Mouse (Mus musculus) embryonic facial prominence, embryonic 14.5 days (tissue): ENCODE measurements at regions not wholly inside any gene's neighbourhood (a gene's known extent, or its start where the extent isn't known, plus 50 kb on each side); places are given as distances from the start of the nearest gene placed in this dataset.
A peak's percentile ranks its signal among the peaks of the same experiment; 100 is the strongest.

Experiments
- ATAC-seq: fragments of 200-750 bp; cut with Nextera tagmentation; 2 replicates; pipeline ENCODE4 v1.8.0; 2017; ENCODE audit warnings: low read depth, moderate number of reproducible peaks, moderate TSS enrichment
- DNase-seq: peaks from one replicate; pipeline ENCODE4 v3.0.0-alpha.2; 2015; ENCODE audit warnings: low spot score
- H3K27ac ChIP-seq: fragments of 300-500 bp; sonication (generic); replicated peaks from 2 replicates; pipeline ENCODE4 v1.5.1; 2014; ENCODE audit warnings: low read depth, mild to moderate bottlenecking, low read length, moderate library complexity
- H3K27me3 ChIP-seq: fragments of 300-500 bp; sonication (generic); replicated peaks from 2 replicates; pipeline ENCODE4 v1.6.1; 2014; ENCODE audit warnings: low read length; ENCODE audit not compliant: control insufficient read depth, insufficient read depth
- H3K36me3 ChIP-seq: fragments of 300-500 bp; sonication (generic); 2 replicates; pipeline ENCODE4 v1.6.1; 2014; ENCODE audit warnings: low read length, mixed read lengths; ENCODE audit not compliant: control insufficient read depth, insufficient read depth
- H3K4me1 ChIP-seq: fragments of 300-500 bp; sonication (generic); 2 replicates; pipeline ENCODE4 v1.6.1; 2014; ENCODE audit warnings: antibody characterized with exemption, low read length; ENCODE audit not compliant: control insufficient read depth, insufficient read depth
- H3K4me2 ChIP-seq: fragments of 300-500 bp; sonication (generic); 2 replicates; pipeline ENCODE4 v1.6.1; 2014; ENCODE audit warnings: low read depth, mild to moderate bottlenecking, low read length, moderate library complexity, mixed read lengths
- H3K4me3 ChIP-seq: fragments of 300-500 bp; sonication (generic); 2 replicates; pipeline ENCODE4 v1.5.1; 2014; ENCODE audit warnings: low read depth, mild to moderate bottlenecking, low read length
- H3K9ac ChIP-seq: fragments of 300-500 bp; sonication (generic); 2 replicates; pipeline ENCODE4 v1.6.1; 2014; ENCODE audit warnings: low read depth, mild to moderate bottlenecking, low read length, moderate library complexity, mixed read lengths
- H3K9me3 ChIP-seq: fragments of 300-500 bp; sonication (generic); 2 replicates; pipeline ENCODE4 v1.6.1; 2016; ENCODE audit warnings: low read length; ENCODE audit not compliant: control insufficient read depth
- WGBS: fragments of 180-500 bp; shearing (Covaris S2); extraction: QIAGEN DNeasy Blood & Tissue Kit; methylation state at CpG from one replicate; pipeline ENCODE4 v1.1.7; 2014; 5-methylcytosine and 5-hydroxymethylcytosine counted together

DNA sequence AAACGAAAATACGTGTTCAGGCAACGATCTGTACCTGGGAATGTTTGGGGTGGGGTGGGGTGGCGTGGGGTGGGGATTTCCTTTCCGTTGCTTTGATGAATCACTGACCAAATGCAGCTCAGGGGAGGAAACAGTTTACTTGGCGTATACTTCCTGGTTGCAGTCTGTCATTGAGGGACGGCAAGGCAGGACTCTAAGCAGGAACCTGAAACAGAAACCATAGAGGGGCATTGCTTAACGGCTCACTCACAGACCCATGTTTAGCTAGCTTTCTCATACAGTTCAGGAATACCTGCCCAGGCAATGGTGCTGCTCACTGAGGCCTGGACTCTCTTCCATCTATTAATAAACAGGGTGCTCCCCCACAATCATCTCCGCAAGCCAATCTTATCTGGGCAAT lies 55.1 kb upstream of the Smox start:
- 64% methylated on average over 9 of the region's 9 CpGs for WGBS
- ATAC-seq = no peak
- no peaks in the 10 kb centered on the region for H3K4me1 ChIP-seq
- DNase-seq = no peak
- H3K9ac ChIP-seq = no peak overlapping the region
- H3K27me3 ChIP-seq = no peaks in the 10 kb centered on the region
- H3K27ac ChIP-seq = no peak overlapping the region
- H3K36me3 ChIP-seq = no peaks in the 10 kb centered on the region
- no peak overlapping the region for H3K4me2 ChIP-seq
- H3K9me3 ChIP-seq = no peaks in the 10 kb centered on the region
- H3K4me3 ChIP-seq = no peak overlapping the region

DNA sequence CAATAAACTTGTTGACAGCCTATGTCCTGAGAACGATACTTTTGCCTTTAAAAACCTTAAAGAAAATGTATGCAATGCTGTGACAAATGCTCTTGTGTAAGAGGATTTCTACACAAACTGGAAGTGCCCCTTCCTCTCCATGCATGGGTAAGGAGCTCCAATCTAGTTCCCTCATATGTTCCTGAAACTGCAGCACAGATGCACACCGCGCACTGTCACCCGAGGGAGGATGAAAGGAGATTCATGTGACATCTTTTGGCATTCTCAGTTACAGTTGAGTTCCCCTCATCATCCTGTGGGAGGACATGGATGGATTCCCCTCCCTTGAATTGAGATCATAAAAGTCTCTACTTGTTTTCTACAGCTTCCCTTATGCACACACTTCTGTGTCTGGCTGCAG lies 60.8 kb upstream of the Smox start:
- no peaks in the 10 kb centered on the region for H3K4me1 ChIP-seq
- DNase-seq = no peak
- H3K4me2 ChIP-seq = no peak overlapping the region
- H3K27me3 ChIP-seq = no peaks in the 10 kb centered on the region
- no peak for ATAC-seq
- H3K4me3 ChIP-seq = no peak overlapping the region
- no peaks in the 10 kb centered on the region for H3K36me3 ChIP-seq
- no peaks in the 10 kb centered on the region for H3K9me3 ChIP-seq
- H3K27ac ChIP-seq = no peak overlapping the region
- WGBS = 80% methylated on average over 4 of the region's 4 CpGs
- H3K9ac ChIP-seq = no peak overlapping the region

DNA sequence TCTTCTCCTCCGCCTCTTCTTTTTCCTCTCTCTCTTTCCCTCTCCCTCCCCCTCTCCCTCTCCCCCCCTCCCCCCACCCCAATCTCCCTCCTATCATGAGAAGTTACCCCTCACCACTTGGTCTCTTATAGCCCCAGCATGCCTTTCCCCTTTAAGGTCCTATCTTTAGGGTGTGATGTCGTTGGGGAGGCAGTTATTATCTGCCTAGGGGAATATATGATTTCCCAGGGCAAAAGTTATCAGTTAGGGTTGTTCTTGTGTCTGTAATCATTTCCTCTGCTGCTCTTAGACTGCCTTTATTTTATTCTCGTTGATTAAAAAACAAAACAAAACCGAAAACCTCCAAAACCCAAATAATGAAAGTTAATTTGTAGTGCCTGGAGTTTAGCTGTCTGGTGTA lies 63.2 kb upstream of the Smox start:
- H3K27ac ChIP-seq = no peak overlapping the region
- ATAC-seq = no peak
- H3K4me1 ChIP-seq = no peaks in the 10 kb centered on the region
- H3K36me3 ChIP-seq = no peaks in the 10 kb centered on the region
- H3K9me3 ChIP-seq = no peaks in the 10 kb centered on the region
- no peak overlapping the region for H3K9ac ChIP-seq
- H3K4me2 ChIP-seq = no peak overlapping the region
- no peaks in the 10 kb centered on the region for H3K27me3 ChIP-seq
- DNase-seq = no peak
- H3K4me3 ChIP-seq = no peak overlapping the region
- 55% methylated on average over 4 of the region's 4 CpGs for WGBS

DNA sequence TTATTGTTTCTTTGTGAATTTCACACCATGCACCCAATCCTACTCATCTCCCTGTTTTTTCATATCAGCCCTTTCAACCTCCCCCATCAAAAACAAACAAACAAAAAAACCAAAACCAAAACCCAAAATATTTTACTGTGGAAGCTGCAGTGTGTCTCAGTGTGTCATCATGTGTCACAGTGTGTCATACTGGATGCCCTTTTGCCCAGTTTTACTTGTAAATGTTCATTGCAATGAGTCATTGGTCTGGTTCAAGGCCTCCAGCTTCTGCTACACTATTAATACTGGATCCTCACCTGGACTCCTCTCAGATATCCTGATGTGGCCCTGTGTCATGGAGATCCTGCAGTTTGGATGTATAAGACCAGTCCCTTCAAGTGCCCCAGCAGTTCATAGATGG lies 64.4 kb upstream of the Smox start:
- Histone ChIP-seq H3K36me3 (no peaks in the 10 kb centered on the region), H3K27ac (no peak overlapping the region), H3K4me1 (no peaks in the 10 kb centered on the region), H3K27me3 (no peaks in the 10 kb centered on the region), H3K4me2 (no peak overlapping the region), H3K4me3 (no peak overlapping the region), H3K9ac (no peak overlapping the region), H3K9me3 (no peaks in the 10 kb centered on the region)
- ATAC-seq (no peak), DNase-seq (no peak)

DNA sequence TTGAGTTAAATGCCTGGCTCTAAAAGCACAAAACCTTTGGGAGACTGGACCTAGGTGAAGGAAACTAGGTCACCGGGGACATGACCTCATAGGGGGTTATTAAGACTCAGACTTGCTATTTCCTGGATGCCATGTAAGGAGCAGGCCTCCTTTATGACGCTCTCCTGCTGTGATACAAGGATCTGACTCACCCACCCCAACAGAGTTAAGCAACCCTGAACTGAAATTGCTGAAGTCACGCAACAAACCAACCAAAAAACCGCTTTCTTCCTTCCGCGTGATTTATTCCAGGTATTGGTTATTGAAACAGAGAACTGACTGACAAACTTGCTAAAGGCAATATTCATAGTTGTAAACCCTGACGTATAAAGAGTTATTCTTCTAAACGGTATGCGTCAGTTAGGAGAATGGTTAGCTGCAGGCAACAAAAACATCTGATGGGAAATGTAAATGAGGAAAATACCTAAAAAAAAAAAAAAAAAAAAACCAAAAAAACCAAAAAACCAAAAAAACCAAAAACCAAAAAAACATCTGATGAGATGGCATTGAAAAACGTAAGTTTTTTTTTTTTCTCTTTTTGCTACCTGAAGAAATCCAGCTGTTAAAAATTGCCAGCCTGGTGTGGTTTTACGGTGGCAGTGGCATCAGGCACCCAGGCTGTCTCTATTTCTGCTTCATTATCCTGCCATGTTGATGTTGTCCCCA lies 67.5 kb upstream of the Smox start:
- WGBS = 75% methylated on average over 11 of the region's 11 CpGs
- H3K9ac ChIP-seq = no peak overlapping the region
- no peak overlapping the region for H3K4me2 ChIP-seq
- no peaks in the 10 kb centered on the region for H3K9me3 ChIP-seq
- ATAC-seq = no peak
- H3K36me3 ChIP-seq = no peaks in the 10 kb centered on the region
- no peak for DNase-seq
- H3K27ac ChIP-seq = no peak overlapping the region
- no peaks in the 10 kb centered on the region for H3K4me1 ChIP-seq
- no peak overlapping the region for H3K4me3 ChIP-seq
- no peaks in the 10 kb centered on the region for H3K27me3 ChIP-seq

DNA sequence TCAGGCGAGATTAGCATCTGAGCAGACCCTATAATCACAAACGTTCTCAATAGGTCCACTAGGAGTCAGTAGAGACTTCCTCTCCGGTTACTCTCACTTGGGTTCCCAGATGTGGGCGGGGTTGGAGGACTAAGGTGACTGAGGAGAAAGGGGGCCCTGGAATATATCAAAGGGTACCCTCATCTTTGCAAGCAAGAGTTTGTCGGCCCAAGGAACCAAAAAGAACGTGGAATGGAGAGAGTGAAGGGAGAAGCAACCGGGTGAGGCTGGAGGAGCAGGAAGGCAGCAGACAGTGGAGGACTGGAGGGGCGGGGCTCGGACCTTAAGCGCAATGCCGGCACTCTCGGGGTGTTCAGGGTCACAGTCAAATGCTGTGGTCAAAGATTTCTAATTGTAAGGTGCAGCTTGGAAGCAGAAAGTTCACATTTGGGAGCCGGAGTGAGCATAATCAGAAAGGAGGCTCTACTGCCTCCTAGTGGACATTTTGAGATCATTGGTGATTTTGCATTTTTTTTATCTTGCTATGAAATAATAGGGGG lies 68.3 kb upstream of the Smox start:
- DNase-seq (peak; percentile 91), ATAC-seq (peak; percentile 92)
- H3K27ac ChIP-seq = no peak overlapping the region
- no peaks in the 10 kb centered on the region for H3K9me3 ChIP-seq
- H3K4me2 ChIP-seq = peak overlapping the region; percentile 69
- no peaks in the 10 kb centered on the region for H3K36me3 ChIP-seq
- H3K27me3 ChIP-seq = no peaks in the 10 kb centered on the region
- WGBS = 0% methylated on average over 13 of the region's 13 CpGs
- H3K4me1 ChIP-seq = no peaks in the 10 kb centered on the region
- H3K9ac ChIP-seq = peak overlapping the region; percentile 45
- peak overlapping the region; percentile 41 for H3K4me3 ChIP-seq

DNA sequence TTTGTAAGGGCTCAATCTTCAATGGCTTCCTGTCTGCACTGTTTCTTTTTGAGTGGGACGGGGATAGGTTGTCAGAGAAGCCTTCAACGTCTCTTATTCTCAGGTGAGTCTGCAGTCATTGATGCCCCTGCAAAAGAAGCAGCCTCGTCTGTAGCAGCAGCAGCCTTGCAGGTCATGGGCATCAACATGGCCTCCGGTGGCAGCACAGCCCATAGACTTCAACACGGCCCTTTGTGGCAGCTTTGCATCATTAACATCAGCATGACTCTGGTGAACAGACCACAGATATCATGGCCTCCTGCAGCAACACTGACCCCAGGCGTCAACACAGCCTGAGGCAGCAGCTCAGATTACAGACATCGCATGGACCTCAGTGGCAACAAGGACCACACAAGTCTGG lies 65.4 kb upstream of the Rnf24 start:
- Histone ChIP-seq H3K4me3 (no peak overlapping the region), H3K4me2 (no peak overlapping the region), H3K27ac (no peak overlapping the region), H3K9me3 (no peaks in the 10 kb centered on the region), H3K4me1 (no peaks in the 10 kb centered on the region), H3K36me3 (no peaks in the 10 kb centered on the region), H3K9ac (no peak overlapping the region), H3K27me3 (no peaks in the 10 kb centered on the region)
- DNase-seq (no peak), ATAC-seq (no peak)
- WGBS = 53% methylated on average over 7 of the region's 7 CpGs

DNA sequence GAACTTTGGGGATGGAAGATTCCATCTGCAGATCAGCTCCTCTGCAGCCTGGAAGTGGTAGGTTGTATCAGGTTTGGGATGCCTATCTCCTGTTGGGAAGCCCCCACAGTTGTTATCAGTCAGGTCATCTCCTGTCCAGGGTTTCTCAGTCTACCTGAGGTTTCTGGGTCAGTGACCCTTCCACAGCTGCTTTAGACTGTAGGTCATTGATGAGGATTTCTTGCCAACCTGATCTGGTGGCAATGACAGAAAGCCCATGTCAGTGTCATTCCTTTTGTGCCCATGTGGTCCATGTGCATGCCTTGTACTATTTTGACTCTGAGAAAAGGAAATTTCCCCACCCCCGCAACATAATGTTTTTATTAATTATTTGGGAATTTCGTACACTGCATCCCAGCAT lies 64.8 kb upstream of the Rnf24 start:
- no peak overlapping the region for H3K4me3 ChIP-seq
- DNase-seq (no peak), ATAC-seq (no peak)
- H3K27me3 ChIP-seq = no peaks in the 10 kb centered on the region
- no peak overlapping the region for H3K4me2 ChIP-seq
- H3K4me1 ChIP-seq = no peaks in the 10 kb centered on the region
- WGBS = 78% methylated on average over 2 of the region's 2 CpGs
- no peak overlapping the region for H3K9ac ChIP-seq
- no peaks in the 10 kb centered on the region for H3K36me3 ChIP-seq
- no peak overlapping the region for H3K27ac ChIP-seq
- no peaks in the 10 kb centered on the region for H3K9me3 ChIP-seq

DNA sequence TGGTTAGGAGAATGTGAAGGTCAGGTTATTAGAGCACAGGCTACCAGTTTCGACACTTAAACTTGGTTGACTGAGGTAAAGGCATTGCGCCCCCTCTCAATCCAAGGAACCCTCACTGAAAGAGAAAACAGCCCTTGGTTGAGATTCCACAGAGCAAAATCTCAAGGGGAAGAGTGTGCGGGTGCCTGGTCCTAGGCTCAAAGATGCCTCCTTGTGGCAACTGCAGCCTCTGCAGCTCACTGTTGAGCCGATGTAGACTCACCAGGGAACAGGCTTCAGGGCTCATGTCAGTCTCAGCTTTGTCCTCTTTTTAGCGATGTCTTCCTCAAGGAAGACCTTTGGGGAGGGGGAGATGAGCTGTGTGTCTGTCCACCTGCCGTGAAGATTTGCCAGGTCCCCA lies 63.8 kb upstream of the Rnf24 start:
- DNase-seq (peak; percentile 63), ATAC-seq (peak; percentile 65; the same call in 1 of the 2 replicates)
- H3K4me3 ChIP-seq = no peak overlapping the region
- no peak overlapping the region for H3K9ac ChIP-seq
- H3K9me3 ChIP-seq = no peaks in the 10 kb centered on the region
- no peak overlapping the region for H3K27ac ChIP-seq
- H3K36me3 ChIP-seq = no peaks in the 10 kb centered on the region
- 37% methylated on average over 6 of the region's 6 CpGs for WGBS
- no peaks in the 10 kb centered on the region for H3K4me1 ChIP-seq
- no peak overlapping the region for H3K4me2 ChIP-seq
- H3K27me3 ChIP-seq = no peaks in the 10 kb centered on the region
